Comparison of ENCODE assay signal across 20 mouse cellular contexts in genomic region chr7:103827139-103827538, GRCm38 (mm10). TPM values are rescaled to one million over a fixed set of nuclear protein-coding genes. Genes with fewer than 3 reads are reported as not detected.
A peak's percentile ranks its signal among the peaks of the same experiment; 100 is the strongest.
DNase-seq lines count a peak whose midpoint lies in the region; ATAC-seq lines count a peak whose summit lies in the region.
"Not testable (repeated sequence)": the region's sequence is repeated elsewhere in the genome, so short reads cannot be mapped to it uniquely, and the experiment has no call there.
"Had no signal": no experiment of that assay in that cellular context is flagged by ENCODE, and none has a peak within 500 bp of the region (broad histone marks: within the 10 kb centered on the region; RNA-seq: fewer than 3 reads in every experiment).

No protein-coding gene starts in this region.

- H3K9ac ChIP-seq in heart, embryonic 12.5 days; liver, embryonic 11.5 days (ENCODE audit: low read depth, low read length); lung, embryonic 15.5 days: not testable (repeated sequence)

- peak; percentile 86 for ATAC-seq in common myeloid progenitor, adult 5-6 weeks (replicated peaks; ENCODE audit: low read depth, poor library complexity, severe bottlenecking)
- ATAC-seq in heart, embryonic 12.5 days (ENCODE audit: insufficient number of reproducible peaks, low FRiP score), result peak; percentile 27; the same call in 1 of the 2 replicates
- ATAC-seq in liver, embryonic 11.5 days (replicated peaks; ENCODE audit: low FRiP score), result peak; percentile 0; the same call in 1 of the 2 replicates
- 0 out of 2 replicates have a peak, but pooled peaks have one; percentile 3 for ATAC-seq in lung, embryonic 15.5 days (ENCODE audit: borderline replicate concordance, extremely low read depth, low FRiP score, low TSS enrichment)
- peak; percentile 71 for ATAC-seq in megakaryocyte, adult 5-6 weeks (ENCODE audit: poor library complexity, severe bottlenecking)
- ATAC-seq in monocyte, adult 5-6 weeks (replicated peaks; ENCODE audit: insufficient number of reproducible peaks, low FRiP score, low TSS enrichment, poor library complexity, severe bottlenecking), result peak; percentile 17; the same call in 1 of the 2 replicates

- not testable (repeated sequence) for H3K4me3 ChIP-seq in heart, embryonic 12.5 days; liver, embryonic 11.5 days (ENCODE audit: low read depth, low read length); lung, embryonic 15.5 days

- H3K27ac ChIP-seq in heart, embryonic 12.5 days (ENCODE audit: poor library complexity, severe bottlenecking); liver, embryonic 11.5 days (ENCODE audit: low read depth, low read length); lung, embryonic 15.5 days: not testable (repeated sequence)

- H3K36me3 ChIP-seq in heart, embryonic 12.5 days; liver, embryonic 11.5 days (ENCODE audit: control insufficient read depth, insufficient read depth, low read length); lung, embryonic 15.5 days: not testable (repeated sequence)

- not testable (repeated sequence) for H3K4me2 ChIP-seq in heart, embryonic 12.5 days; liver, embryonic 11.5 days; lung, embryonic 15.5 days

- not testable (repeated sequence) for H3K9me3 ChIP-seq in heart, embryonic 12.5 days (replicated peaks); liver, embryonic 11.5 days (ENCODE audit: control insufficient read depth, low read length); lung, embryonic 15.5 days

- H3K27me3 ChIP-seq in heart, embryonic 12.5 days (replicated peaks); liver, embryonic 11.5 days (replicated peaks; ENCODE audit: control insufficient read depth, insufficient read depth, low read length); lung, embryonic 15.5 days: not testable (repeated sequence)

- no CpG with 5 or more reads among the region's 2 CpGs for WGBS in heart, embryonic 12.5 days
- no CpG with 5 or more reads among the region's 2 CpGs for WGBS in liver, embryonic 11.5 days
- no CpG with 5 or more reads among the region's 2 CpGs for WGBS in lung, embryonic 15.5 days

- not testable (repeated sequence) for DNase-seq in liver, embryonic 11.5 days (ENCODE audit: low spot score)

- not testable (repeated sequence) for H3K4me1 ChIP-seq in heart, embryonic 12.5 days (replicated peaks); liver, embryonic 11.5 days (replicated peaks; ENCODE audit: control insufficient read depth, insufficient read depth, low read length); lung, embryonic 15.5 days

RNA-seq across cellular contexts. Expression of gene Hbb-bs, which starts 0.8 kb away (rescaled TPM):
- 16.6 and 33.2 TPM in 2 replicates for total RNA-seq in common myeloid progenitor, adult 5-6 weeks (2017)
- polyA plus RNA-seq in heart, embryonic 12.5 days (2016; fragmentation: Nextera tagmentation; extraction: Ambion mirVana), result 2,689 and 3,022 TPM in 2 replicates
- polyA plus RNA-seq in liver, embryonic 11.5 days (2014; fragmentation: Nextera tagmentation; extraction: Ambion mirVana), result 9,439 and 11,024 TPM in 2 replicates
- 14,530 and 15,290 TPM in 2 replicates for polyA plus RNA-seq in lung, embryonic 15.5 days (2015; fragmentation: Nextera tagmentation; extraction: Ambion mirVana)
- 106 and 274 TPM in 2 replicates for total RNA-seq in megakaryocyte, adult 5-6 weeks (2015)
- total RNA-seq in megakaryocyte, adult 5-6 weeks (2017), result 71.1 and 121 TPM in 2 replicates
- total RNA-seq in monocyte, adult 5-6 weeks (2017), result 710 to 7,610 TPM (median 7,195 TPM) in 3 replicates
- total RNA-seq: ES-E14 had no signal
- polyA plus RNA-seq: C2C12, Patski had no signal

RNA-seq across cellular contexts. Expression of gene Hbb-bh2, which starts 13.2 kb away (rescaled TPM):
- not detected in 2 replicates for total RNA-seq in common myeloid progenitor, adult 5-6 weeks (2017)
- polyA plus RNA-seq in heart, embryonic 12.5 days (2016; fragmentation: Nextera tagmentation; extraction: Ambion mirVana), result 0.50 and 0.56 TPM in 2 replicates
- polyA plus RNA-seq in liver, embryonic 11.5 days (2014; fragmentation: Nextera tagmentation; extraction: Ambion mirVana), result not detected in 2 replicates
- polyA plus RNA-seq in lung, embryonic 15.5 days (2015; fragmentation: Nextera tagmentation; extraction: Ambion mirVana), result not detected in 2 replicates
- total RNA-seq in megakaryocyte, adult 5-6 weeks (2015), result not detected in 2 replicates
- not detected in 2 replicates for total RNA-seq in megakaryocyte, adult 5-6 weeks (2017)
- not detected in 3 replicates for total RNA-seq in monocyte, adult 5-6 weeks (2017)
- total RNA-seq: adrenal gland, adult 18-20 months; adrenal gland, adult 8-10 months; adrenal gland, postnatal 14 days; adrenal gland, postnatal 36 days; ES-E14 had no signal
- polyA plus RNA-seq: activated CD4-positive, CD25-positive, alpha-beta regulatory T cell, adult 4 months; C2C12; cerebellum, adult 2 months; embryonic facial prominence, embryonic 11.5 days; embryonic facial prominence, embryonic 13.5 days; embryonic facial prominence, embryonic 15.5 days; forebrain, embryonic 14.5 days; forebrain, embryonic 16.5 days; Patski had no signal

RNA-seq across cellular contexts. Expression of gene Hbb-bt, which starts 13.3 kb away (rescaled TPM):
- total RNA-seq in common myeloid progenitor, adult 5-6 weeks (2017), result 13.0 and 18.6 TPM in 2 replicates
- 3,072 and 3,403 TPM in 2 replicates for polyA plus RNA-seq in heart, embryonic 12.5 days (2016; fragmentation: Nextera tagmentation; extraction: Ambion mirVana)
- polyA plus RNA-seq in liver, embryonic 11.5 days (2014; fragmentation: Nextera tagmentation; extraction: Ambion mirVana), result 7,398 and 7,943 TPM in 2 replicates
- polyA plus RNA-seq in lung, embryonic 15.5 days (2015; fragmentation: Nextera tagmentation; extraction: Ambion mirVana), result 4,716 and 5,311 TPM in 2 replicates
- total RNA-seq in megakaryocyte, adult 5-6 weeks (2015), result 43.0 and 130 TPM in 2 replicates
- total RNA-seq in megakaryocyte, adult 5-6 weeks (2017), result 14.3 and 23.0 TPM in 2 replicates
- total RNA-seq in monocyte, adult 5-6 weeks (2017), result 142 to 1,259 TPM (median 1,026 TPM) in 3 replicates
- total RNA-seq: ES-E14 had no signal
- polyA plus RNA-seq: C2C12, Patski had no signal

RNA-seq across cellular contexts. Expression of gene Hbb-bh1, which starts 15.8 kb away (rescaled TPM):
- total RNA-seq in common myeloid progenitor, adult 5-6 weeks (2017), result not detected in 2 replicates
- 2,015 and 2,280 TPM in 2 replicates for polyA plus RNA-seq in heart, embryonic 12.5 days (2016; fragmentation: Nextera tagmentation; extraction: Ambion mirVana)
- 4,066 and 4,428 TPM in 2 replicates for polyA plus RNA-seq in liver, embryonic 11.5 days (2014; fragmentation: Nextera tagmentation; extraction: Ambion mirVana)
- 8.2 and 12.5 TPM in 2 replicates for polyA plus RNA-seq in lung, embryonic 15.5 days (2015; fragmentation: Nextera tagmentation; extraction: Ambion mirVana)
- total RNA-seq in megakaryocyte, adult 5-6 weeks (2015), result not detected in 2 replicates
- not detected in 2 replicates for total RNA-seq in megakaryocyte, adult 5-6 weeks (2017)
- total RNA-seq in monocyte, adult 5-6 weeks (2017), result not detected in 3 replicates
- total RNA-seq: adrenal gland, adult 18-20 months; adrenal gland, adult 8-10 months; adrenal gland, postnatal 14 days; adrenal gland, postnatal 36 days; ES-E14 had no signal
- polyA plus RNA-seq: activated CD4-positive, CD25-positive, alpha-beta regulatory T cell, adult 4 months; C2C12; forebrain, embryonic 16.5 days; Patski had no signal

RNA-seq across cellular contexts. Expression of gene Hbb-y, which starts 25.9 kb away (rescaled TPM):
- total RNA-seq in common myeloid progenitor, adult 5-6 weeks (2017), result 2.9 TPM in 1 of 2 replicates, not detected in the other
- polyA plus RNA-seq in heart, embryonic 12.5 days (2016; fragmentation: Nextera tagmentation; extraction: Ambion mirVana), result 31,254 and 35,001 TPM in 2 replicates
- polyA plus RNA-seq in liver, embryonic 11.5 days (2014; fragmentation: Nextera tagmentation; extraction: Ambion mirVana), result 15,021 and 16,786 TPM in 2 replicates
- 807 and 1,263 TPM in 2 replicates for polyA plus RNA-seq in lung, embryonic 15.5 days (2015; fragmentation: Nextera tagmentation; extraction: Ambion mirVana)
- total RNA-seq in megakaryocyte, adult 5-6 weeks (2015), result not detected in 2 replicates
- not detected in 2 replicates for total RNA-seq in megakaryocyte, adult 5-6 weeks (2017)
- not detected in 3 replicates for total RNA-seq in monocyte, adult 5-6 weeks (2017)
- total RNA-seq: adrenal gland, adult 18-20 months; adrenal gland, adult 8-10 months; adrenal gland, postnatal 14 days; adrenal gland, postnatal 36 days; ES-E14 had no signal
- polyA plus RNA-seq: activated CD4-positive, CD25-positive, alpha-beta regulatory T cell, adult 4 months; C2C12; Patski had no signal

Comparison
In these comparisons a context has a peak if more than half of its experiments do, and no peak if none do; other contexts are left out.
1. ATAC-seq: peak in every context shown above with its lines; median percentile 86 in common myeloid progenitor, adult 5-6 weeks; 71 in megakaryocyte, adult 5-6 weeks; 27 in heart, embryonic 12.5 days; 17 in monocyte, adult 5-6 weeks; 3 in lung, embryonic 15.5 days; 0 in liver, embryonic 11.5 days.